Mouse (Mus musculus): ENCODE measurements around the gene Yif1a. TPM values are rescaled to one million over a fixed set of nuclear protein-coding genes. Genes with fewer than 3 reads are reported as not detected.

Yif1a gene
- polyA plus RNA-seq, 1 experiment = 96.4 TPM

DNA sequence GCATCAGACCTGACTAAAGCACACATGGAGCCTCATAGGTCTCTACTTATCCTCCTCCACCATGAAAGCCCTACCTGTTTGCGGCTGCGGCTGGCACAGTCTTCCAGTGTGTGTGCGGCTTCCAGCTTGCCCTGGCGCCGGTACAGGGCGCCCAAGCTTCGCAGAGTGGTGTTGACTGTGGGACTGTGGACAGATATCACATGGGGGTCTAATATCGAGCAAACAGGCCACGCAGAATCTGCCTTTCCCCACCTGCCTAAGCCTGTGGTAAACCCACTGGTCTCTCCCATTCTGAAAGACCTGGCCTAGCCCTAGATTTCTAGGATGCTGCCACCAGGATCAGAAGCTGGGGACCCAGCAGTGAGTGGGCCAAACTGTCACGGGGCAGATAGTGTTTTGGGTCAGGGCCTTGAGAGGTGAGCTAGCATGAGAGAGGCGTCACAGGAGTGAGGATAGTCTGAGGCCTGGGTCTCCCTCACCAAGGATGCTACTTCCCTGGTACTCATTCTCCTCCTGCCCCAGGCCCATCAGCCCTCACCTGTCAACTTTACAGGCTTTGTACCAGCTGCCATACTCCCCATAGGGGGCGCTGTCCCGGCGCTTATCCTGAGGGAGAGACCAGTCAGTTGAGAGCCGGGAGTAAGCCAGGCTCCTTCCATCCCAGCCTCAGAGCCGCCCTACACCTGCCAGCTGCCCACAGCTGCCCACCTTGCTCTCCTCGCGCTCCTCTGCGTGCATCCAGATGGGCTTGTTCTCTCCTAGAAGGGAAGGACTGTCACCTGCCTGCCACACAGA is 21.5 kb downstream of the Yif1a start:
- TF ChIP-seq CTCF (IDR thresholded peaks at IDR 0.05; ENCODE audit: borderline replicate concordance, insufficient read depth, low read length) (no peak), POLR2A (IDR thresholded peaks at IDR 0.05; ENCODE audit: low read depth, low read length) (no peak)
- no peak overlapping the region for H3K27ac ChIP-seq (ENCODE audit: insufficient read depth, low read length)
- H3K4me1 ChIP-seq (ENCODE audit: control insufficient read depth, insufficient read depth, low read length) = peaks cover 5% of the 10 kb centered on the region
- H3K4me3 ChIP-seq (ENCODE audit: insufficient read depth, low read length) = no peak overlapping the region

DNA sequence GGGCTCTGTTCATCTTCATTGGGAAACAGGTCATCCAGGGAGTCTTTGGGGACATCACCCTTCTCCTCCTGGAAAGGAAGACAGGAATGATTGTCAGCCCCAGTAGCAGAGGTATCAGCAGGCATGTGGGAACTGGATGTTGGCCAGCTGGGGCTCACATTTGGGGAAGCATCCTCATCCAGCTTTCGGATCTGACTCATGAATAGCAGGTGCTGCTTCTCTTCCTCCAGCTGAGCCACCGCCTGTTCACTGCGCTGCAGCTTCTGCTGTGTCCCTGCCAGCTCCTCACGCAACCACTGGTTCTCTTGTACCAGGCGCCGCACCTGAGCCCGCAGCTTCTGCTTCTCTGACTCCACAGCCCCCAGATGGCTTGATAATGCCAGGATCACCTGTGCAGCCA is 25.4 kb downstream of the Yif1a start:
- TF ChIP-seq CTCF (IDR thresholded peaks at IDR 0.05; ENCODE audit: borderline replicate concordance, insufficient read depth, low read length) (no peak), POLR2A (IDR thresholded peaks at IDR 0.05; ENCODE audit: low read depth, low read length) (no peak)
- H3K27ac ChIP-seq (ENCODE audit: insufficient read depth, low read length) = no peak overlapping the region

GRCm38 (mm10) chr19:5117494-5118383 is 29.4 kb downstream of the Yif1a start:
- H3K4me3 ChIP-seq (ENCODE audit: insufficient read depth, low read length) = peak overlapping the region; percentile 82
- no peaks in the 10 kb centered on the region for H3K4me1 ChIP-seq (ENCODE audit: control insufficient read depth, insufficient read depth, low read length)
- peak overlapping the region; percentile 80 for H3K27ac ChIP-seq (ENCODE audit: insufficient read depth, low read length)
- peak; percentile 95 for TF ChIP-seq CTCF (IDR thresholded peaks at IDR 0.05; ENCODE audit: borderline replicate concordance, insufficient read depth, low read length)
- TF ChIP-seq POLR2A (IDR thresholded peaks at IDR 0.05; ENCODE audit: low read depth, low read length) = peak; percentile 53

More for the DNA sequence above, 25.4 kb downstream of the Yif1a start:
- no peaks in the 10 kb centered on the region for H3K4me1 ChIP-seq (ENCODE audit: control insufficient read depth, insufficient read depth, low read length)
- H3K4me3 ChIP-seq (ENCODE audit: insufficient read depth, low read length) = no peak overlapping the region

DNA sequence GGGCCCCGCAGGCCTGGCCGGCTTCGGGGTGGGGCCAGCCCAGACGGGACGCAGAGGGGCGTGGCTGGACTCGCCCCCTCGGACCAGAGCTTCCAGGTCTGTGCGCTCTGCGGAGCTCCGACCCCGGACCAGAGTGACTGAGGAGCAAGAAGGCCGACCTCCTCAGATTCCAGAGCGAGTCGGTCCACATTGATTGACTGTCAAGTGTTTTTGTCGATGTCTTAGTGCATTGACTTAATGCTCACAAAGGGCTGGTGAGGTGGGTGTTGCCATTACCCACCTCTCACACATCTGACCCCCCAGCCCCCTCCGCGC is 30.0 kb downstream of the Yif1a start, which contains the start of gene Klc2:
Gene Klc2 (minus strand): TSS at position 177 of the 315 bp plus-strand sequence.
- H3K4me3 ChIP-seq (ENCODE audit: insufficient read depth, low read length) = peak within 1 kb of the TSS; percentile 82
- peak within 1 kb of the TSS; percentile 80 for H3K27ac ChIP-seq (ENCODE audit: insufficient read depth, low read length)
- peak; percentile 59 for TF ChIP-seq POLR2A (IDR thresholded peaks at IDR 0.05; ENCODE audit: low read depth, low read length)
- no peak for TF ChIP-seq CTCF (IDR thresholded peaks at IDR 0.05; ENCODE audit: borderline replicate concordance, insufficient read depth, low read length)
- no peaks in the 10 kb centered on the region for H3K4me1 ChIP-seq (ENCODE audit: control insufficient read depth, insufficient read depth, low read length)

DNA sequence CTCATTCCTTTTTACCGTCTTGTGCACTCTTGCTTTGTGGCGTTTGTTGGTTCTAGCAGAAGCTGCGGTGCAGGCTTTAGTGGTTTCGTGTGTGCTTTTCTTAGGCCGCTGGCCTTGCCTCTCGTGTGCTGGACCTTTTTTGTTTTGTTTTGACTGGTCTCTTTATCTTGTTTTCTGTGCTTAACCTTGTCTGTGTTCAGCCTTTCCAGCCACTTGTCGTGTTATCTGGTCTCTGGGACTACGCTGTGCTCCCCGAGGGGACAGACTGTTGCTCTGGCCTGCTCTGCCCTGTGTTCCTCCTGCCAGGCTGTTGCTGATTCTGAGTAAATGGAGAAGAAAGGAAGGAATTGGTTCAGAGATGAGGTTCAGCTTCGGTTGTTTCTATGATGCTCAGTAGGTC is 34.2 kb downstream of the Yif1a start:
- Histone ChIP-seq H3K4me1 (ENCODE audit: control insufficient read depth, insufficient read depth, low read length) (no peaks in the 10 kb centered on the region), H3K27ac (ENCODE audit: insufficient read depth, low read length) (no peak overlapping the region), H3K4me3 (ENCODE audit: insufficient read depth, low read length) (no peak overlapping the region)
- TF ChIP-seq CTCF (IDR thresholded peaks at IDR 0.05; ENCODE audit: borderline replicate concordance, insufficient read depth, low read length) (no peak), POLR2A (IDR thresholded peaks at IDR 0.05; ENCODE audit: low read depth, low read length) (no peak)

- H3K27ac ChIP-seq (ENCODE audit: insufficient read depth, low read length) = no peak overlapping the region
- H3K4me1 ChIP-seq (ENCODE audit: control insufficient read depth, insufficient read depth, low read length) = no peaks in the 10 kb centered on the region
- no peak overlapping the region for H3K4me3 ChIP-seq (ENCODE audit: insufficient read depth, low read length)
- TF ChIP-seq CTCF (IDR thresholded peaks at IDR 0.05; ENCODE audit: borderline replicate concordance, insufficient read depth, low read length) = no peak
- TF ChIP-seq POLR2A (IDR thresholded peaks at IDR 0.05; ENCODE audit: low read depth, low read length) = no peak
Observed at GRCm38 (mm10) chr19:5123241-5123640, 34.9 kb downstream of the Yif1a start.

GRCm38 (mm10) chr19:5124055-5124614 is 35.8 kb downstream of the Yif1a start:
- Histone ChIP-seq H3K27ac (ENCODE audit: insufficient read depth, low read length) (no peak overlapping the region), H3K4me3 (ENCODE audit: insufficient read depth, low read length) (no peak overlapping the region), H3K4me1 (ENCODE audit: control insufficient read depth, insufficient read depth, low read length) (no peaks in the 10 kb centered on the region)
- TF ChIP-seq POLR2A (IDR thresholded peaks at IDR 0.05; ENCODE audit: low read depth, low read length) = no peak

DNA sequence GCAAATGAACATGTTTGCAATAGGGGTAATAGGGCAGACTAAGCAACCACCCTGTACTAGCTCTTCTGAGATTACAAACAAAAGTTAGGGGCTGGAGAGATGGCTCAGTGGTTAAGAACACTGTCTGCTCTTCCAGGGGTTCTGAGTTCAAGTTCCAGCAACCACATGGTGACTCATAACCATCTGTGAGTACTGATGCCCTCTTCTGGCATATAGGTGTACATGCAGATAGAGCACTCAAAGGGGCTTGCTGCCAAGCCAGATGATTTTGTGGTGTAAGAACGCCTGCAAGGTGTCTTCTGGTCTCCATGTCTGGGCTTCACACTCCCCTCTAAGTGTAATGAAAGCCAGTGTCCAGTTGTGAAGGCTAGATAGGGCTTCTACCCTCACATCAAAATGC is 41.4 kb downstream of the Yif1a start:
- H3K27ac ChIP-seq (ENCODE audit: insufficient read depth, low read length) = no peak overlapping the region
- H3K4me1 ChIP-seq (ENCODE audit: control insufficient read depth, insufficient read depth, low read length) = no peaks in the 10 kb centered on the region
- no peak overlapping the region for H3K4me3 ChIP-seq (ENCODE audit: insufficient read depth, low read length)
- no peak for TF ChIP-seq POLR2A (IDR thresholded peaks at IDR 0.05; ENCODE audit: low read depth, low read length)
- TF ChIP-seq CTCF (IDR thresholded peaks at IDR 0.05; ENCODE audit: borderline replicate concordance, insufficient read depth, low read length) = no peak

- no peak for TF ChIP-seq POLR2A (IDR thresholded peaks at IDR 0.05; ENCODE audit: low read depth, low read length)
- TF ChIP-seq CTCF (IDR thresholded peaks at IDR 0.05; ENCODE audit: borderline replicate concordance, insufficient read depth, low read length) = no peak
- H3K4me1 ChIP-seq (ENCODE audit: control insufficient read depth, insufficient read depth, low read length) = no peaks in the 10 kb centered on the region
Observed at GRCm38 (mm10) chr19:5131237-5131636, 42.9 kb downstream of the Yif1a start.

More at GRCm38 (mm10) chr19:5131237-5131636, 42.9 kb downstream of the Yif1a start:
- no peak overlapping the region for H3K27ac ChIP-seq (ENCODE audit: insufficient read depth, low read length)
- no peak overlapping the region for H3K4me3 ChIP-seq (ENCODE audit: insufficient read depth, low read length)

Measured in embryonic fibroblast, embryonic 13.5 days (primary cell).